Mouse (Mus musculus) layer of hippocampus, adult 9-10 months (tissue): ENCODE data around the gene Syde2.

Experiments
- DNase-seq: peaks from one replicate; pipeline ENCODE4 v3.0.0; 2022; ENCODE audit warnings: low spot score

Gene Syde2

DNA sequence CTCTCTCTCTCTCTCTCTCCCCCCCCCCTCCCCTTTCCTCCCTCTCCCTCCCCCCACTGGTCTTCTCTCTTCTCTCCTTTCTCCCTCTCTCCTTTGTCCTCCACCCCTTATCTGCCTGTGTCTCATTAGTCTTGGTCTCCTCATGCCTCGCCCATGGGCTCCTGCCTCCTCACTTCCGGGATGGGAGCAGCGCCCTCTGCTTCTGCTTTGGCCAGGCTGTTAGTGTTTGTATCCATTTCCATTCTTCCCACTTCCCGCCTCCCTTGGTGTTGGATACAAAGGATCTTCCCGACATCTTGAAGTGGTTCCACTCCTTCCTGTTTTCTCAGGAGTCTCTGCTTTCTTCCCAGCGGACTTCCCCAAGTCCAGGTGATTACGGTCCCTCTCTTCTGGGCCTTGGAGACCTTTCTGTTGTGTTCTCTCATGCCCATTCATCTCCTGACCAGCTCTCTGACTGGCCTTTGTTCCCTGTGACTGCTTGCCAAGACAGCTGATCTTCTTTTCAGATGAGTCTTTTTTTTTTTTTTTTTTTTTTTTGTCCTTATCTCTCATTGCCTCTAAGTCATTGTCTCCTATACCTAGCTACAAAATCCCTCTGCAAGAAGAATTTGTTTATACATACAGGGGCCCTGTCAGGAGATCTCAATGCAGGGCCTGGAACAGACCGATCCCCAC lies 24.0 kb downstream of the Syde2 start:
- DNase-seq: no peak

- no peak for DNase-seq
Measured at GRCm38 (mm10) chr3:146013490-146013889, 25.8 kb downstream of the Syde2 start.

- DNase-seq: no peak
Measured at GRCm38 (mm10) chr3:146014321-146014720, 26.7 kb downstream of the Syde2 start.

- DNase-seq: no peak
Measured at GRCm38 (mm10) chr3:146016979-146017378, 29.3 kb downstream of the Syde2 start.

DNA sequence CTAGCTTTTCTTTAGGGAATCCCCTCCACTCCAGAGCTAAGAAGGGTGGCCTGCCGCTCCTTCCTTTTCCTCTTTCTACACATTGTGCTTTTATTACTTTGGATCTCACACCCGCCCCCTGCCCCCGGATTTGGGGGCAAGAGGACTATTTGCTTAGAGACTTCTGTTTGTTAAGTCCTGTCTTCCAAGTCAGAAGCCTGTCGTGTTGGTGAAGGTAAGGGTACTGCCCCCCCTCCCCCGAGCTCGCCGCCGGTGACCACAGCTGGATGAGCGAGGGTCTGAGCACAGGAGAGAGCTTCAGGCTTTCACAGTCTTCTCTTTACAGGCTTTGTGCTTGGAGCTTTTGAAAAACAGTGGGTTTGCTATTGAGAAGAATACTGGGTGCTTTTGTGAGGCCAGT lies 29.9 kb downstream of the Syde2 start:
- no peak for DNase-seq

- no peak for DNase-seq
Measured at GRCm38 (mm10) chr3:146022232-146022631, 34.6 kb downstream of the Syde2 start.

DNA sequence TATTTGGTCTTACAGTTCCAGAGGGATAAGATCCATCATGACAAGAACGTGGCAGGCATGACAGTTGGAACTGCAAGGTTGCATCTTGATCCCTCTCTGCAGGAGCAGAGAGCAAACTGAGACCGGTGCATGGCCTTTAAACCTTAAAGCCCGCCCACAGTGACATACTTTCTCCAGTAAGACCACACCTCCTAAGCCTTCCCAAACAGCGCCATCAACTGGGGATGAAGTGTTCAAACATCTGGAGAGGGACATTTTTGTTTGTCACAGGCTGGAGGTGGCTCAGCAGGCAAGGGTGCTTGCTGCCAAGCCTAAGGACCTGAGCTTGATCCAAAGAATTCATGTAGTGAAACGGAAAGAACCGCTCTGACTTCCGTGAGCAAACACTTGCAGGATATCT lies 37.1 kb downstream of the Syde2 start:
- no peak for DNase-seq

DNA sequence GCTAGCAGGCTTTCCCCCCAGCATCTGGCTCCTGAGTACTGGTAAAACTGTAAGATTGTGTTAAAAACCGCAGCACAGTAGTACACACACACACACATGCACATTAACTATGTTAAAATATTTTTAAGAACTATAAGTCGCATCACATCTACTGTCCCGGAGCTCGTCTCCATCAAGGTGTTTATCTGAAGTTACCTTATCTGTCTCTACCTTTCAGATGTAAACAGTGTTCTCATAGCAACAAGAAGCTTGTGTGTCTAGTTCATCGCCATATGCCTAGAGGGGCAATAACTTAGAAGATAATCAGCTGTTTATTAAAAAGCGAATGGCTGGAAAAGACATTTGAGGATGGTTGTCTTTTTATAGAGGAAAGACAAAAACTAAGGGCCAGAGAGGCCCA lies 37.8 kb downstream of the Syde2 start:
- DNase-seq: no peak

- no peak for DNase-seq
Measured at GRCm38 (mm10) chr3:146027116-146027515, 39.4 kb downstream of the Syde2 start.

GRCm38 (mm10) chr3:146028406-146028805 lies 40.7 kb downstream of the Syde2 start:
- no peak for DNase-seq

DNA sequence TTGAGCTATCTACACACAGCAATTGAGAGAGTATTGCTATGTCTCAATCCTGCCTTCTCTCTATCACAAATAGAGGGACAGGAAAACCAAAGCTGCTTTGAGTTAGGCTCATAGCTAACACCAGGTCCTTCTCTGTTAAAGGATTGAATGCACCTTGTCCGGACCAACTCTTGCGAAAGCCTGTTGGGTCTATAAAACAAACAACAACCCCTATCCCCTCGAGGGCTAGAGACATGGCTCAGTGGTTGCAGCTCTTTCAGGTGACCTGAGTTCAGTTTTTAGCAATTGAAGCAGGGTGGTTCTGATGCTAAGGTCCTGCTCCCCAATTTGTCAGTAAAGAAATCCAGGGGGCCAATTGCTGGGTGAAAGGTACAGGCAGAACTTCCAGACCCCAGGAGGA lies 41.6 kb downstream of the Syde2 start:
- no peak for DNase-seq

DNA sequence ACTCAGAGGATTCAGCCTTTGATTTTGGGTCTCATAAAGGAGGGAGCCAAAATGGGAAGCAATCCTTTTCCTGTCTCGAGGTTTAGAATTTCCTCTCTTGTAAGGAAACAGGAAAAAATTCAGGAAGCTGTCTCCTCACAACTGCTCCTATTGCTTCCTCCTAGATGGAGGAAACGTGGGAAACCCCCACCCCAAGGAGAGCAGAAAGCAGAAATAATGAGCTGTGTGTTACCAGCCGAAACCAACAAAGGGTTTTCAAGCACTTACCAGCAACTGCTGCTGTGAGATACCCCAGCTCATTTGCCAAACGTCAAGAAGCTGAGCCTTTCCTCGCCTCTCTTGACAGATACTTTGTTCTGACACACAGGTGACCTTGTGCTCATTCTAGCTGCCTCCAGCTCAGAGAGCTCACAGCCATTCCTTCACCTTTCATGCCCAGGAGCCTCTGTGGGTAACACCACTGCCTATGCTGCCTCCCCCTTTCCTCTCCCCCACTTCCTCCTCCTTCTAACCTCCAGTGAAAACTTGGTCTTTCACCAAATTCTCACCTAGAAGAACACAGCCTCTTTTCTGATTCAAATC lies 42.7 kb downstream of the Syde2 start:
- DNase-seq: no peak

GRCm38 (mm10) chr3:146032976-146033375 lies 45.3 kb downstream of the Syde2 start:
- no peak for DNase-seq

- DNase-seq: no peak
Measured at GRCm38 (mm10) chr3:146037906-146038305, 50.2 kb downstream of the Syde2 start.

DNA sequence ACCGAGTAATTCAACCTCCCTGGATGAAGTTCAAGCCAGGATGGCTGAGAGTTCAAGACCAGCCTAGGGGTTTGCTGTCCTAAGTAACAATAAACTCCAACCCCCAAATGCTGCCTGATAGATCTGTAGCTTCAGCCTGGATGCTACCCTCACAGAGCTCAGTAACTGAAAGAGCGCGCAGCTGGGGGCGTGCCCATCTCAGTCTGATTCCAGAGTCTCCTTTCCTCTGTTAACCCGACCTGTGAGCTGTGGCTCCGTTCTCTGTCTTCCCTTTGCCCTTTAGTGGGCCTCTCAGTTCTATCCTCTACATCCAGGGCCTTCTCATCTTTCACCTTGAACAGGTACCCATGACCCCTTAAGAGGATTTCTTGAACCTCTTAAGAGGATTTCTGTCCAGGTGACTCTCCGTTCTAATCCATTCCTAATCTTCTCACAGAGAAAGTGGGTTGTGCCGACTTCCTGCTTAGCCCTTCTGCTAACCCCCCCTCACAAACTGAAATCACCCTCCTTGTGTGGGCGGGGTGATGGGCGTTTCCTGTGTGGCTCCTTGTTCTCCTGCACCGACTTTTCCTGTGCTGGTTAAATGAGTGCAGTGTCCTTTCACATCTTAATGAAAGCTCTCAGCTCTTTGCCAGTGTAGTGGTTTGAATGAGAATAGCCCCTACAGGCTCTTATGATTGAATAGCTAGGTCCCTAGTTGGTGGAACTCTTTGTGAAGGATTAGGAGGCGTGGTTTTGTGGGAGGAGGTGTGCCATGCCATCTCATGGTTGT lies 51.6 kb downstream of the Syde2 start:
- DNase-seq: no peak

DNA sequence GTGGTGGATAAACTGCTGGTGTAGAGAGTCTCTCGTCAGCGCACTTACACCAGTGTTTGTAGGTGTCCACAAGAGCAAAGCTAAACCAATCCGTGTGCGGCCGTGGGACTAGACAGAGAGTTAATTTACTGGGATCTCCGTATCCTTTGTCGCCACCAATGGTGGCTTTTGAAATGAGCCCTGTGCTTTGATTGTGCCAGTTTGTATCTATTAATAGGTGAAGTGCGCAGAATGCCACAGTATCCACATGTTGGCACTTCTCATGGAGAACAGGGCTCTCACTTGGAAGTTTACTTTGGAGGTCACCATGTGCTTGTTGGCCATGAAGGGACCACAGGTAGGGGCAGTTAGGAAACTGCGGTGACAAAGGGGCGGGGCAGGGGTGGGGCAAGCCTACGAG lies 53.7 kb downstream of the Syde2 start:
- no peak for DNase-seq

DNA sequence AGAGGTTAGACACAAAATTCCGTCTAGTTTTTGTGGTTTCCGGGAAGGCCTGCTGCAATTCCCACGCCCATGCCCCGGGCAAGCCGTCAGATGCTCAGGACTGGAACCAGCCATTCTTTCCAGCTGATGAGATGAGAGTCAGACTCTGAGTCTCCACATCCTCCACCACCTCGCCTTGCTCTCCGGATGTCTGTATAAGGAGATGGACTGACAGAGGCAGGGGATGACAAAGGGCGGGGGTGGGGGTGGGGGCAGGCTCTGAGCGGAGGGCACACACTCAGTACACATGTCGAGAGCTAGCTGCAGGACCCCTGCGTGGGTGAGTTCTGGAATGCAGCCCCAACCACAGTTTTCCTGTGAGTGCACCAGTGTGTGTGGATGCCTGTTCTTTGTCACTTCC lies 57.3 kb downstream of the Syde2 start:
- no peak for DNase-seq

DNA sequence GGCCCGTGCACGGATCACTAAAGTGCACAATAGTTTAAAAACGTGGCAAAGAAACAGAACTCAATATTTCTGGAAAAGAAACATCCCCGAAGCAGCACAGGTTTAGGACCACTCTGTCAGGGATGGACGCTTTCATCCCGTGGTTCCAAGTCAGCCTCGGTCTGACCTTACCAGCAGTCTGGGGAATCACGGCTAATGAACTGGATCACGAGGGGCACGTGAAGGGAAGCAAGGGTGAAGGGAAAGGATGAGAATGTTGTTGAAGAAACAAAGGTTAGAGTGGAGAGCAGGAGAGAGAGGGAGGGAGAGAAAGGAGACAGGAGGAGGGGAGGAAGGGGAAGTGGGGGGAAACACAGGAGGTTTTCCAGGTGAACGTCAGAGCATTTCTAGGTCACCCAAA lies 58.4 kb downstream of the Syde2 start:
- DNase-seq: no peak

GRCm38 (mm10) chr3:146047704-146048207 lies 60.1 kb downstream of the Syde2 start:
- DNase-seq: no peak

GRCm38 (mm10) chr3:146049951-146050350 lies 62.3 kb downstream of the Syde2 start:
- no peak for DNase-seq

DNA sequence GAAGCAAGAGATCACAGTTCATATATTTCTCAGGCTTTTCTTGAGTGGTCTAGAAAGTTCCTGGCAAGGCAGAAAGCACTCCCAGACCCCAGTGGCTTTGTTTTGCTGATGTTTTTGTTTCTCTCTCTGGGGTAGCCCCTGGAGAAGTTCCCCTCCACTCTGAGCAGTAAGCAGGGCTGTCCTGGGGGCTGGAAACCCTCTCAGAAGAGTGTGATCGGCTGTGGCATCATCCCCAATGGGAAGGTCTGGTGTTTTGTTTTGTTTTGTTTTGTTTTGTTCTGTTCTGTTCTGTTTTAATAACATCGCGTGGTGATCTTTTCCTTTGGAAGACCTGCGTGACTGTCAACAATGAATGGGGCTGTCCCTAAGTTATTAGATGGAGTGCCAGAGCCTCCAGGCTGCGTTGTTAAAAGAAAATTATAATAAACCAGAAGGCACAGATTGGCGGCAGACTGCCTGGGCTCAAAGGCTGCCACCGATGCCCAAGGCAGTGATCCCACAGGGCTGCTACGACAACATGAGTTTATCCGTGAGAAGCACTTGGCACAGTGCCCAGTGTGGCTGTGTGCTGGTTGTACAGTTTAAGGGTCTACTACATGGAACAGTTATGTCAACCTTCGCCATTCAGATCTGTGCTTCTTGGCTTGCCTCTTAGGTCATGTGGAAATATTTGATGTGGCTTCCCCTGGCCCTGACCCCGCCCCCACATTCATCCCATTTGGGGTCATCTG lies 63.8 kb downstream of the Syde2 start:
- no peak for DNase-seq

- DNase-seq: no peak
Measured at GRCm38 (mm10) chr3:146053082-146053814, 65.6 kb downstream of the Syde2 start.
